Mouse (Mus musculus) cerebellum, postnatal 36 days (tissue): ENCODE data around the gene Mllt3.

Experiments
- DNase-seq, 2 experiments: peaks; one replicate each; pipeline ENCODE4 v3.0.0; 2021 to 2022; ENCODE audit warnings: mixed read lengths in 2 of 2

Gene Mllt3

GRCm38 (mm10) chr4:87765729-87766128 is 267.4 kb downstream of the Mllt3 start:
- DNase-seq: no peak

- DNase-seq: no peak
Observed at GRCm38 (mm10) chr4:87761075-87761474, 272.1 kb downstream of the Mllt3 start.

- DNase-seq: no peak
Observed at GRCm38 (mm10) chr4:87760297-87760696, 272.9 kb downstream of the Mllt3 start.

GRCm38 (mm10) chr4:87759625-87760024 is 273.5 kb downstream of the Mllt3 start:
- DNase-seq: no peak

GRCm38 (mm10) chr4:87759110-87759509 is 274.1 kb downstream of the Mllt3 start:
- no peak for DNase-seq

GRCm38 (mm10) chr4:87751515-87751864 is 281.7 kb downstream of the Mllt3 start:
- DNase-seq: no peak

- DNase-seq: no peak
Observed at GRCm38 (mm10) chr4:87750856-87751514, 282.2 kb downstream of the Mllt3 start.

GRCm38 (mm10) chr4:87749532-87750234 is 283.5 kb downstream of the Mllt3 start:
- DNase-seq: no peak

GRCm38 (mm10) chr4:87745016-87745645 is 288.0 kb downstream of the Mllt3 start:
- no peak for DNase-seq

GRCm38 (mm10) chr4:87739524-87740128 is 293.5 kb downstream of the Mllt3 start:
- no peak for DNase-seq

GRCm38 (mm10) chr4:87739104-87739503 is 294.1 kb downstream of the Mllt3 start:
- no peak for DNase-seq

GRCm38 (mm10) chr4:87737201-87737806 is 295.9 kb downstream of the Mllt3 start:
- DNase-seq: no peak

- DNase-seq: no peak
Observed at GRCm38 (mm10) chr4:87736779-87737178, 296.4 kb downstream of the Mllt3 start.

GRCm38 (mm10) chr4:87731118-87731672 is 302.0 kb downstream of the Mllt3 start:
- no peak for DNase-seq

- no peak for DNase-seq
Observed at GRCm38 (mm10) chr4:87728581-87728980, 304.6 kb downstream of the Mllt3 start.

- no peak for DNase-seq
Observed at GRCm38 (mm10) chr4:87723448-87723847, 309.7 kb downstream of the Mllt3 start.
